Mouse (Mus musculus) cerebellum, adult 11-12 months (tissue): ENCODE data around the gene Gata3.

Source experiments
- DNase-seq: peaks from one replicate; pipeline ENCODE4 v3.0.0; 2022

The Gata3 gene

GRCm38 (mm10) chr2:9871141-9871716, 18.6 kb downstream of the Gata3 start:
- no peak for DNase-seq

GRCm38 (mm10) chr2:9867092-9867825, 22.6 kb downstream of the Gata3 start:
- DNase-seq: no peak

- no peak for DNase-seq
Measured at GRCm38 (mm10) chr2:9860698-9861097, 29.1 kb downstream of the Gata3 start.

GRCm38 (mm10) chr2:9855861-9856260, 34.0 kb downstream of the Gata3 start:
- DNase-seq: no peak

GRCm38 (mm10) chr2:9852851-9853576, 36.8 kb downstream of the Gata3 start:
- no peak for DNase-seq

GRCm38 (mm10) chr2:9835195-9835594, 54.6 kb downstream of the Gata3 start:
- no peak for DNase-seq

GRCm38 (mm10) chr2:9833712-9834111, 56.1 kb downstream of the Gata3 start:
- no peak for DNase-seq

GRCm38 (mm10) chr2:9827624-9828023, 62.2 kb downstream of the Gata3 start:
- no peak for DNase-seq

- DNase-seq: no peak
Measured at GRCm38 (mm10) chr2:9820611-9821010, 69.2 kb downstream of the Gata3 start.

GRCm38 (mm10) chr2:9818177-9818785, 71.6 kb downstream of the Gata3 start:
- DNase-seq: no peak
